Mouse (Mus musculus): Measurements from ENCODE around the gene Tbc1d1.

Gene Tbc1d1

DNA sequence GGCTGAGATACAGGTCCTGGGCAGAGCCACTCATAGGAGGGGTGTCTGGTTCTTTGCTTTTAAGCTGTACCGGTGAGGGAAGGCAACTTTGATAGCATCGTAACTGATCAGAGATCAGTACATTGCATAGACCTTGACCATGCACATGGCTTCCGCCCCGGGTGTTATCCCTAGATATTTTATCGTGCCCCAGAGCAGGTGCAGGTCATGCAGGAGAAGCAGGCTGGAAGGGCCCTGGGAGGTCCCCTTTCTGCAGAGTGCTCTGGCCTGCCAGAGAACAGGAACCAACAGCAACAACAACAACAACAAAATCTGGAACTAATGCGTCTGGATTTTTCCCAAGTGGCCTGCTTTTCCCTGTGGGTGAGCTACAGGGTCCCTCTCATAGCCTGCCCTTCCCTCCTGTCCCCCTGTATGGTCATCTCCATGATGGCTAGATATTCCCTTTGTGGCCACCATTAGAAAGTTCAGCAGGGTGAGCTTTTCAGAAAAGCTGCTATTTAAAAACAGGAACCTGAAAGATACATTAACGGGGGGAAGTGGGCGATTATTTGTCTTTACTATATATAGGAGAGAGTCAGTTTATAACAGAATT, 236.4 kb downstream of the Tbc1d1 start:
- no peak for DNase-seq

DNA sequence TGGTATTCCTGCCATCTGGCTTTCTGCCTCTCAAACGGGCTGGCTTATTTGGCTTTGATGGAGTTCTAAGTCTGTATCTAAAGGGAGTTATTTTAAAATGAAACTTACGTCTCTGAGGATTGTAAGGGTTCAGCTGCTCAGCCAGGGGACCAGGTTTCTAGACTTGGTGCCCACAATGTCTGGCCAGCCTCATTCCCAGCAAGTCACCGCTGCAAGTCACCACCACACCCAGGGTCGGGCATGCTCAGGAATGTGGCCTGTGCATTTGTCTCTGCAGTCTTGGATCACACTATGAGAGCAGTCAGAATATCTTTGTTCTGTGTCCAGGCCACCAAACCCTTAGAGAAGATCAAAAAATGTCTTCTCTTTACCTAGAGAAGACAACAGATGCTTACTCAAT, 237.4 kb downstream of the Tbc1d1 start:
- no peak for DNase-seq

DNA sequence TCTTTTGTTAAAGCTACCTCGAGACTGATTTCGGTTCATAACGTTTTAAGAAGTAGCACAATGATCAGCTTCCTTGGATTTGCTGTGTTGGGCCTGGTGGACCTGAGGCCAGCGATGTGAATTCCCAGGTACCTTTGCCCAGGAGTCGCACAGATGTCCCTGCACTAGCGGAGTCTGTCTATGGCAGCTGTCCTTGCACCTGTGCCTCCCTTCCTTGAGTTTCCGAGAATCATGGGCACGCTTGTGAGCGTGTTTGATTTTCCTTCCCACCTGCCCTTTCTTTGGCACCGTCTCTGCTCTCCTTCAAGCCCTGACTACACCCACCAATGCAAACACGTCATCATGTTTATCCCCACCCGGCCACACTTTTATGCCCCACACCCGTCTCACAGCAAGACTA, 242.1 kb downstream of the Tbc1d1 start:
- no peak for DNase-seq

DNA sequence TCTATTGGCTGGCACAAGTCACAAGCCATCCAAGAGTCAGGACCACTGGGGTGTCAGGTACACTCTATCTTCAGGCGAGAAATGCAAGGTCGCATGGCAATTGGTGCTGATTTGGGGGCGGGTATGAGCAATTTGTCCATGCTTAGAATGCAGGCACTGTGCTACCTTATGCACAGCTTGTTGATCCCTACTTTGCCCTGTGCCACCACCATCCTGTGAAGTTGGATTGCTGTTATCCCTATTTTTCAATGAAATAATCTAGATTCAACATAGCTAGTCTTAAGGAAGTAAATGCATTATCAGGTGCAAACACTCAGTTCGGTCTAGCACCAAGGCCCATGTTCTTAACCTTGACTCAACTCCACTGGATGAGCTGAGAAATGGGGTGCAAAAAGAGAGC, 244.6 kb downstream of the Tbc1d1 start:
- DNase-seq = no peak

Data from right cerebral cortex, adult 18-20 months (tissue).